ENCODE assay signal across 24 mouse cellular contexts in the genomic region with DNA sequence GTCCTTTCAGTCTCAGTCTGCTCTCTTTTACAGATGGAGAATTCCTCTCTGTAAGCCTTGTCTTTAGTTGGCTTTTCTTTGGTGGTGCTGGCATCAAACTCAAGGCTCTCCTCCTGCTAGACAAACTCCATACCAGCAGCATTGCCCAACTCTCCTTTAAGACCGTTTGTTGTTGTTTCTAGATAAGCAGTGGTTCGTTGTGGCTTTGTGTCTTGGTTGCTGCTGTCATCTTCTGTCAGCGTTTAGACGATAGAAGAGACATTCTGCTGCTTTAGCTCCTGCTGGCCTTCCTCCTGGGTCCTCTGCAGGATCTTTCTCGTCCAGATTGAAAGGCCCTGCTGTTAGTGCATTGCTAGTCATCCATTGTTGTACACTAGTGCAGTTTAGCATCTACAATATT. TPM values are rescaled to one million over a fixed set of nuclear protein-coding genes. Genes with fewer than 3 reads are reported as not detected.
DNase-seq lines count a peak whose midpoint lies in the region; ATAC-seq and TF ChIP-seq lines count a peak whose summit lies in the region.
"Had no signal": no experiment of that assay in that cellular context is flagged by ENCODE, and none has a peak within 500 bp of the region (broad histone marks: within the 10 kb centered on the region; RNA-seq: fewer than 3 reads in every experiment).

No protein-coding gene starts in this region.

- ATAC-seq in heart, embryonic 12.5 days (ENCODE audit: insufficient number of reproducible peaks, low FRiP score) = peak; percentile 74; the same call in 1 of the 2 replicates
- ATAC-seq in liver, embryonic 12.5 days = peak; percentile 51; the same call in 1 of the 2 replicates
- ATAC-seq in liver, postnatal 0 days = peak; percentile 41
- ATAC-seq in activated CD4-positive, CD25-positive, alpha-beta regulatory T cell, adult 4 months = no peak
- ATAC-seq: CD4-positive, CD25-positive, alpha-beta regulatory T cell, adult 4 months; forebrain, postnatal 0 days; hindbrain, embryonic 16.5 days; intestine, embryonic 16.5 days had no signal

- no peak overlapping the region for H3K4me2 ChIP-seq in heart, embryonic 12.5 days
- H3K4me2 ChIP-seq in liver, embryonic 12.5 days = 0 out of 2 replicates have a peak overlapping the region, but pooled peaks have one; percentile 9
- H3K4me2 ChIP-seq in liver, postnatal 0 days (ENCODE audit: low read depth, low read length) = 0 out of 2 replicates have a peak overlapping the region, but pooled peaks have one; percentile 3
- H3K4me2 ChIP-seq: embryonic facial prominence, embryonic 13.5 days; limb, embryonic 15.5 days; lung, embryonic 15.5 days had no signal

- DNase-seq in heart, adult 8-10 months (ENCODE audit: low spot score) = no peak
- peak; percentile 77 for DNase-seq in MEL-GATA-1-ER (ENCODE audit: extremely low read depth, low read depth)
- no peak for DNase-seq in liver, postnatal 0 days
- DNase-seq in embryo, embryonic 9.5 days (ENCODE audit: extremely low spot score) = no peak
- DNase-seq in left cerebral cortex, adult 11 months (ENCODE audit: low spot score) = no peak
- DNase-seq: adrenal gland, postnatal 10 days; cerebellum, adult 8-10 months; cerebellum, postnatal 25 days; forebrain, postnatal 0 days; kidney, adult 8-10 months; left cerebral cortex, postnatal 4 days; midbrain, embryonic 14.5 days; thymus, postnatal 4 days had no signal

- H3K36me3 ChIP-seq in heart, embryonic 12.5 days = no peaks in the 10 kb centered on the region
- H3K36me3 ChIP-seq in liver, embryonic 12.5 days = no peaks in the 10 kb centered on the region
- H3K36me3 ChIP-seq in liver, postnatal 0 days (replicated peaks; ENCODE audit: insufficient read depth, low read length) = 0 out of 2 replicates have a peak, but pooled peaks cover 16% of the 10 kb centered on the region
- H3K36me3 ChIP-seq: limb, embryonic 15.5 days; lung, embryonic 15.5 days had no signal

- TF ChIP-seq CTCF in liver, postnatal 0 days (IDR thresholded peaks at IDR 0.05; ENCODE audit: low read depth) = no peak

- 10% methylated on average over 5 of the region's 5 CpGs for WGBS in heart, embryonic 12.5 days
- 7% methylated on average over 5 of the region's 5 CpGs for WGBS in liver, embryonic 12.5 days (ENCODE audit: insufficient replicate concordance)
- 33% methylated on average over 5 of the region's 5 CpGs for WGBS in liver, postnatal 0 days (ENCODE audit: insufficient replicate concordance)

- no peak overlapping the region for H3K9ac ChIP-seq in heart, embryonic 12.5 days
- H3K9ac ChIP-seq in liver, embryonic 12.5 days = 0 out of 2 replicates have a peak overlapping the region, but pooled peaks have one; percentile 4
- no peak overlapping the region for H3K9ac ChIP-seq in liver, postnatal 0 days (replicated peaks)
- H3K9ac ChIP-seq: embryonic facial prominence, embryonic 13.5 days; forebrain, postnatal 0 days; limb, embryonic 15.5 days; lung, embryonic 15.5 days had no signal

- no peaks in the 10 kb centered on the region for H3K27me3 ChIP-seq in heart, embryonic 12.5 days (replicated peaks)
- H3K27me3 ChIP-seq in liver, embryonic 12.5 days (replicated peaks) = no peaks in the 10 kb centered on the region
- H3K27me3 ChIP-seq in liver, postnatal 0 days (ENCODE audit: insufficient read depth, low read length) = no peaks in the 10 kb centered on the region
- H3K27me3 ChIP-seq: embryonic facial prominence, embryonic 13.5 days; limb, embryonic 15.5 days; lung, embryonic 15.5 days had no signal

- no peak overlapping the region for H3K4me3 ChIP-seq in heart, embryonic 12.5 days
- no peak overlapping the region for H3K4me3 ChIP-seq in liver, embryonic 12.5 days
- no peak overlapping the region for H3K4me3 ChIP-seq in liver, postnatal 0 days (ENCODE audit: low read depth, low read length)
- H3K4me3 ChIP-seq: embryonic facial prominence, embryonic 13.5 days; left cerebral cortex, adult 2 months; limb, embryonic 15.5 days; lung, embryonic 15.5 days had no signal

- no peak overlapping the region for H3K27ac ChIP-seq in heart, embryonic 12.5 days (ENCODE audit: poor library complexity, severe bottlenecking)
- peak overlapping the region; percentile 74 for H3K27ac ChIP-seq in liver, embryonic 12.5 days
- no peak overlapping the region for H3K27ac ChIP-seq in liver, postnatal 0 days (ENCODE audit: low read depth)
- H3K27ac ChIP-seq: embryonic facial prominence, embryonic 13.5 days; kidney, postnatal 0 days; left cerebral cortex, adult 2 months; limb, embryonic 15.5 days; lung, embryonic 15.5 days had no signal

- no peaks in the 10 kb centered on the region for H3K9me3 ChIP-seq in heart, embryonic 12.5 days (replicated peaks)
- no peaks in the 10 kb centered on the region for H3K9me3 ChIP-seq in liver, embryonic 12.5 days (replicated peaks)
- no peaks in the 10 kb centered on the region for H3K9me3 ChIP-seq in liver, postnatal 0 days (ENCODE audit: low read length)
- H3K9me3 ChIP-seq: embryonic facial prominence, embryonic 13.5 days; limb, embryonic 15.5 days; lung, embryonic 15.5 days had no signal

- TF ChIP-seq EP300 in liver, postnatal 0 days (IDR thresholded peaks at IDR 0.05; ENCODE audit: low read depth) = peak; percentile 81

- no peaks in the 10 kb centered on the region for H3K4me1 ChIP-seq in heart, embryonic 12.5 days (replicated peaks)
- H3K4me1 ChIP-seq in liver, embryonic 12.5 days = peaks cover 66% of the 10 kb centered on the region
- peaks cover 30% of the 10 kb centered on the region; the same call in 1 of the 2 replicates for H3K4me1 ChIP-seq in liver, postnatal 0 days (ENCODE audit: insufficient read depth)
- H3K4me1 ChIP-seq: embryonic facial prominence, embryonic 13.5 days; limb, embryonic 15.5 days; lung, embryonic 15.5 days had no signal

RNA-seq across cellular contexts. Expression of gene Tnrc6b, which starts 37.9 kb away (rescaled TPM):
- 36.8 and 38.5 TPM in 2 replicates for polyA plus RNA-seq in heart, embryonic 12.5 days (2016; fragmentation: Nextera tagmentation; extraction: Ambion mirVana)
- 10 to 100 TPM; 48.4 to 52.2 (median 48.9) TPM for total RNA-seq in heart, adult 8-10 months (2022)
- polyA plus RNA-seq in liver, embryonic 12.5 days (2016; fragmentation: Nextera tagmentation; extraction: Ambion mirVana) = 32.2 and 33.0 TPM in 2 replicates
- 6.3 and 9.6 TPM in 2 replicates for polyA plus RNA-seq in liver, postnatal 0 days (2015; fragmentation: Nextera tagmentation; extraction: Ambion mirVana)
- 10 to 100 TPM; 35.6 to 58.6 TPM for polyA plus RNA-seq in activated CD4-positive, CD25-positive, alpha-beta regulatory T cell, adult 4 months (2017; shearing (Covaris generic))
